Mouse (Mus musculus): ENCODE data around the gene Fkbp10. TPM values are rescaled to one million over a fixed set of nuclear protein-coding genes. Genes with fewer than 3 reads are reported as not detected.

Fkbp10 gene
- polyA plus RNA-seq, 1 experiment from 2014 or later: 48.0 TPM

DNA sequence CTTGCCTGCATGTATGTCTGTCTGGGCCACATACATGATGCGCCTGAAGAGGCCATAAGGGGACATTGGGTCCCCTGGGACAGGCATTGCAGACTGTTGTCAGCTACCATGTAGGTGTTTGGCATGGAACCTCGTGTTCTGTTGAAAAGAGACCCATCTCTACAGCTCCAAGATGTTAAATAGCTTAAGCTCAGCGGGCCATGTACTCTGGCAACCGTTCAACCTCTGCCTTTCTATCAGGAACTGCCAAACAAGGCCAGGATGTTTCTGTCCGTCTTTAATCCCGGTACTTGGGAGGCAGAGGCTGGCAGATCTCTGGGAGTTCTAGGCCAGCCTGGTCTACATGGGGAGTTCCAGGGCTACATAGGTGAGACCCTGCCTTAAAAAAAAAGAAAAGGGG lies 27.1 kb downstream of the Fkbp10 start:
- 89% methylated on average over 6 of the region's 6 CpGs for WGBS
- no peaks in the 10 kb centered on the region for H3K27me3 ChIP-seq
- H3K27ac ChIP-seq (replicated peaks): no peak overlapping the region
- no peaks in the 10 kb centered on the region for H3K9me3 ChIP-seq
- no peaks in the 10 kb centered on the region for H3K36me3 ChIP-seq
- no peak overlapping the region for H3K4me2 ChIP-seq (replicated peaks)
- no peak overlapping the region for H3K9ac ChIP-seq (replicated peaks)
- peaks cover 18% of the 10 kb centered on the region for H3K4me1 ChIP-seq
- H3K4me3 ChIP-seq: no peak overlapping the region
- no peak for ATAC-seq (ENCODE audit: low FRiP score, low read depth)

DNA sequence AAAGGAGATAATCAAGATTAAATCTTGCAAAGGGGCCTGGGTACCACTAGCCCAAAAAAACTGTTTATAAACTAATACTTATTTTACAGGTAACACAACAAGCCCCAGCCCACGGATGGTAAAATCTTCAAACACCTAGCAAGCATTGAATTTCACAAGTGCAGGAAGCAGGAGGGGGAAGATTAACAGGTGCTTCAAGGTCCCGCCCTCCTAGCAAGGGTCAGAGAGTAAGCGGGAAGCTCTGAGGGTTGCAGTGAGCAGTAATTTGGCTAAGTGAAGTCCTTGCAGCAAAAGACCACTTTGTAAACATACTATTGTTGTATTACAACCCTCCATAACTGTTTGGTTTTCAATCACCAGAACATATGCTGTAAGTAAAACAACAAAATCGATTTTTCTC lies 41.8 kb downstream of the Fkbp10 start:
- Histone ChIP-seq H3K9me3 (no peaks in the 10 kb centered on the region), H3K27me3 (no peaks in the 10 kb centered on the region), H3K27ac (replicated peaks) (no peak overlapping the region), H3K4me1 (no peaks in the 10 kb centered on the region), H3K9ac (replicated peaks) (no peak overlapping the region), H3K4me2 (replicated peaks) (no peak overlapping the region), H3K4me3 (no peak overlapping the region), H3K36me3 (peaks cover 33% of the 10 kb centered on the region)
- ATAC-seq (ENCODE audit: low FRiP score, low read depth): no peak
- WGBS: 90% methylated on average over 4 of the region's 4 CpGs

DNA sequence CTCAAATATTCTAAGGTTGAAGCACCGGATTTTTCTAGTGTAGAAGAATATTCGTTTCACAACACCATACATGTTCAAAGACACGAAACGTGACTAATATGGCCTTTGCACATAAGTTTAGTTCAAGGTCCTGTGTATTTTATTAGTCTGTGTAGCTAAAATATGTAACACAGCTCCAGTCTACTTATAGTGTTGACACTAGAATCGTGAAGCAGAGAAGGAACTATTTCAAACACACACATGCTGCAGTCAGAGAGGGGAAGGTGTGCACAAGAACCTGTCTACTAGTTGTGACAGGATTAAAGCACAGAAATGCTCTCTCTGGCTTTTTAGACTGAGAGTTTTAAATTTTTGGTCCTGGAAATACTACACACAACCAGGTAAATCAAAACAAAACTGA lies 42.2 kb downstream of the Fkbp10 start:
- H3K36me3 ChIP-seq: peaks cover 38% of the 10 kb centered on the region
- H3K9me3 ChIP-seq: no peaks in the 10 kb centered on the region
- no peak for ATAC-seq (ENCODE audit: low FRiP score, low read depth)
- WGBS: 92% methylated on average over 5 of the region's 5 CpGs
- no peak overlapping the region for H3K27ac ChIP-seq (replicated peaks)
- H3K4me2 ChIP-seq (replicated peaks): no peak overlapping the region
- no peaks in the 10 kb centered on the region for H3K4me1 ChIP-seq
- H3K27me3 ChIP-seq: no peaks in the 10 kb centered on the region
- no peak overlapping the region for H3K4me3 ChIP-seq
- H3K9ac ChIP-seq (replicated peaks): no peak overlapping the region

DNA sequence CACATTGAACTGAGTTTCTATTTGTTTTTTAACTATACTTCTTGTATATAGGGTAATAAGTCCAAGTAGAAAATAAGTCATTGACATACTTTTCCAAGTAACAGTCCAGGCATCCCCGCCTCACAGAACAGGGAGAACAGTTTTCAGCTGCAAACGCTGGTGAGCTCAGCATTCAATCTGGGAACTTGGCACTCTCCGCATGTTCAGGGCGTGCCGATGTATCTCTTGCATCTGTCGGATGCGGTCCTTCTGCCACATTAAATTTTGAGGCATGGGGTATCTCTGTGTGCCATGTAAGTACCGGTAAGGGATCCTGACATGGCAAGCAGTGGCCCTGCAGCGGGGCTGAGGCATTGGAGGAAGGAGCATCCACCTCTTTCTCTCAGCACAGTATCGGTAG lies 47.2 kb downstream of the Fkbp10 start:
- Histone ChIP-seq H3K4me3 (no peak overlapping the region), H3K4me2 (replicated peaks) (no peak overlapping the region), H3K4me1 (no peaks in the 10 kb centered on the region), H3K36me3 (peaks cover 42% of the 10 kb centered on the region), H3K9me3 (no peaks in the 10 kb centered on the region), H3K27ac (replicated peaks) (no peak overlapping the region), H3K27me3 (no peaks in the 10 kb centered on the region), H3K9ac (replicated peaks) (no peak overlapping the region)
- no peak for ATAC-seq (ENCODE audit: low FRiP score, low read depth)
- WGBS: 92% methylated on average over 10 of the region's 10 CpGs

- no peak overlapping the region for H3K4me3 ChIP-seq
- H3K27me3 ChIP-seq: no peaks in the 10 kb centered on the region
- no peak overlapping the region for H3K9ac ChIP-seq (replicated peaks)
- no peak overlapping the region for H3K4me2 ChIP-seq (replicated peaks)
- H3K9me3 ChIP-seq: no peaks in the 10 kb centered on the region
- WGBS: 83% methylated on average over 1 of the region's 1 CpGs
- no peak overlapping the region for H3K27ac ChIP-seq (replicated peaks)
- no peak for ATAC-seq (ENCODE audit: low FRiP score, low read depth)
- peaks cover 8% of the 10 kb centered on the region for H3K4me1 ChIP-seq
- H3K36me3 ChIP-seq: peaks cover 34% of the 10 kb centered on the region
Observed at GRCm38 (mm10) chr11:100465229-100465792, 49.8 kb downstream of the Fkbp10 start.

DNA sequence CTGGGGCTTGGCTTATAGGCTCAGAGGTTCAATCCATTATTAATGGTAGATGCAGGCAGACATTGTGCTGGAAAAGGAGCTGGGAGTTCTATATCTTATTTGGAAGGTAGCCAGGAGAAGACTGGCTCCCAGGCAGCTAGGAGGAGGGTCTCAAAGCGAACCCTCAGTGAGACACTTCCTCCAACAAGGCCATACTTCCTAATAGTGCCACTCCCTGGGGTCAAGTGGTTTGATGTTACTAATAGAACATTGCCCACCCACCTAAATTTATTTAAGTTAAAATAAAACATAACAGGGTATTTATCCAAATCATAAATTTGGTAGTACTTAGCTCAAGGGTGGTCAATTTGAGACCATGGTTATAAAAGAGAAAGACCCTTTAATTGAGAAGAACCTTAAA lies 50.3 kb downstream of the Fkbp10 start:
- H3K9ac ChIP-seq (replicated peaks): no peak overlapping the region
- ATAC-seq (ENCODE audit: low FRiP score, low read depth): no peak
- H3K27me3 ChIP-seq: no peaks in the 10 kb centered on the region
- WGBS: 90% methylated on average over 1 of the region's 1 CpGs
- H3K27ac ChIP-seq (replicated peaks): no peak overlapping the region
- H3K4me3 ChIP-seq: no peak overlapping the region
- peaks cover 34% of the 10 kb centered on the region for H3K36me3 ChIP-seq
- H3K9me3 ChIP-seq: no peaks in the 10 kb centered on the region
- H3K4me2 ChIP-seq (replicated peaks): no peak overlapping the region
- peaks cover 13% of the 10 kb centered on the region for H3K4me1 ChIP-seq

GRCm38 (mm10) chr11:100471352-100472196 lies 56.1 kb downstream of the Fkbp10 start:
- peak overlapping the region; percentile 94 for H3K4me3 ChIP-seq
- peak overlapping the region; percentile 86 for H3K4me2 ChIP-seq (replicated peaks)
- H3K9me3 ChIP-seq: no peaks in the 10 kb centered on the region
- H3K27ac ChIP-seq (replicated peaks): peak overlapping the region; percentile 85
- peak overlapping the region; percentile 94 for H3K9ac ChIP-seq (replicated peaks)
- 4% methylated on average over 30 of the region's 30 CpGs for WGBS
- peaks cover 20% of the 10 kb centered on the region for H3K4me1 ChIP-seq
- H3K27me3 ChIP-seq: no peaks in the 10 kb centered on the region
- ATAC-seq (ENCODE audit: low FRiP score, low read depth): no peak; the same call in 1 of the 2 replicates
- H3K36me3 ChIP-seq: peaks cover 20% of the 10 kb centered on the region

DNA sequence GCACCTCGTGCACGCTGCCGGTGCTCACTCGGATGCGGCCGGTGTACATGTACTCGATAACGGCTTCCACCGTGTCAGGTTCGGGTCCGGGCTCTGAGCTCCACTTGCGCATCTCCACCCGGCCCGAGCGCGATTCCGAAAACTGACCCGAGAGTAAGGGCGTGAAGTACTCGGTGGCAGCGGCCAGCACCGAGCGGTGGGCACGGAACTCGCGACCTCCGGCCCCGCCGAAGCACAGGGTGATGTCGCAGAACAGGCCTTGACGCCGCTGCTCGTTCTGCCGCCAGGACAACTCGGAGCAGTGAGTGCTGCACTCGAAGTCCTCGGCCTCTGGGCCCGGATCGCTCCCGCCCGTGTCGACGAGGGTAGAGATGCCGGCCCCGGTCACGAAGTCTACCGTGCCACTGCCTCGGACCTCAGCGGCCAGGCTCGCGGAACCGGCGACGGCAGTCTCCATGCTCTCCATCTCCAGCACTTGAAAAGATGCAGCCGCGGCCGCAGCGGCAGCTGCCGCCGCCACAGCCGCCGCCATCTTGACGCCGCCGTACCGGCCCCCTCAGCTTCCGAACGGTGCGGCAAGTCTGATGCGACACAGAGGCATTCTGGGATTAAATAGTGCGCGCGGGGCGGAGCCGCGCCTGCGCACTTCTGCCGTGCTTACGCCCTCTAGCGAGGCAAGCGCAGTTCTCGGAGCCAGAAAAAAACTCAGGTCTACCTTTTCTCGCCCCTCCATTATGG lies 56.9 kb downstream of the Fkbp10 start, which contains the start of gene Klhl11:
Gene Klhl11 (minus strand): TSS at position 545 of the 738 bp plus-strand sequence.
- H3K4me3 ChIP-seq: peak within 1 kb of the TSS; percentile 94
- ATAC-seq (ENCODE audit: low FRiP score, low read depth): peak; percentile 93
- H3K4me1 ChIP-seq: peaks cover 20% of the 10 kb centered on the region
- H3K9me3 ChIP-seq: no peaks in the 10 kb centered on the region
- peak within 1 kb of the TSS; percentile 94 for H3K9ac ChIP-seq (replicated peaks)
- H3K36me3 ChIP-seq: peaks cover 22% of the 10 kb centered on the region
- WGBS: under 1% methylated on average over 77 of the region's 83 CpGs
- H3K27me3 ChIP-seq: no peaks in the 10 kb centered on the region
- peak within 1 kb of the TSS; percentile 86 for H3K4me2 ChIP-seq (replicated peaks)
- peak within 1 kb of the TSS; percentile 85 for H3K27ac ChIP-seq (replicated peaks)

DNA sequence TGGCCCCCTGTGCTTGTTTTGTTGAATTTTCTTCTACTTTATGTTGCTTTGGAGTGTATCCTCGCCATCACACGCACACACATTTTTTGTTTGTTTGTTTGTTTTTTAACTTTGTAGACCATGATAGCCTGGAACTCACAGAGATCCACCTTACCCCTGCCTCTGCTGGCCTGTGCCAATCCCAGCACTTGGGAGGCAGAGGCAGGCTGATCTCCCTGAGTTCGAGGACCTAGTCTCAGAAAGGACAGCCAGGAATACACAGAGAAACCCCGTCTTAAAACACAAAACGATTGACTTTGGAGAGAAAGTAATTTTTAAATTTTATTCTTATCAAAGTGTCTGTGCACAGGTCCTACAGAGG lies 57.4 kb downstream of the Fkbp10 start:
- Histone ChIP-seq H3K27ac (replicated peaks) (no peak overlapping the region), H3K4me2 (replicated peaks) (no peak overlapping the region), H3K4me1 (peaks cover 20% of the 10 kb centered on the region), H3K9me3 (no peaks in the 10 kb centered on the region), H3K27me3 (no peaks in the 10 kb centered on the region), H3K9ac (replicated peaks) (no peak overlapping the region), H3K36me3 (peaks cover 26% of the 10 kb centered on the region), H3K4me3 (peak overlapping the region; percentile 94)
- peak; percentile 42; the same call in 1 of the 2 replicates for ATAC-seq (ENCODE audit: low FRiP score, low read depth)
- WGBS: 36% methylated on average over 5 of the region's 5 CpGs

Small RNA genes within 50 kb of the gene (microRNA-seq; reads per million reads assigned to microRNA genes)
- not detected for gene Gm27374

Other genes with a start within 250 kb of the Fkbp10 start
- gene Krt9, start 222.5 kb upstream of the Fkbp10 start, polyA plus RNA-seq (2016; fragmentation: Nextera tagmentation; extraction: Ambion mirVana): not detected in 2 replicates
- 4.5 and 5.5 TPM in 2 replicates for gene Krt14, start 208.1 kb upstream of the Fkbp10 start, polyA plus RNA-seq (2016; fragmentation: Nextera tagmentation; extraction: Ambion mirVana)
- not detected in 2 replicates for gene Krt16, start 166.8 kb upstream of the Fkbp10 start, polyA plus RNA-seq (2016; fragmentation: Nextera tagmentation; extraction: Ambion mirVana)
- 0.56 and 1.1 TPM in 2 replicates for gene Krt17, start 154.7 kb upstream of the Fkbp10 start, polyA plus RNA-seq (2016; fragmentation: Nextera tagmentation; extraction: Ambion mirVana)
- gene Krt42, start 145.8 kb upstream of the Fkbp10 start, polyA plus RNA-seq (2016; fragmentation: Nextera tagmentation; extraction: Ambion mirVana): not detected in 2 replicates
- 1,467 and 1,563 TPM in 2 replicates for gene Eif1, start 95.8 kb upstream of the Fkbp10 start, polyA plus RNA-seq (2016; fragmentation: Nextera tagmentation; extraction: Ambion mirVana)
- gene Gast, start 81.3 kb upstream of the Fkbp10 start, polyA plus RNA-seq (2016; fragmentation: Nextera tagmentation; extraction: Ambion mirVana): 0.97 and 1.2 TPM in 2 replicates
- 72.8 and 86.6 TPM in 2 replicates for gene Hap1, start 59.6 kb upstream of the Fkbp10 start, polyA plus RNA-seq (2016; fragmentation: Nextera tagmentation; extraction: Ambion mirVana)
- 46.4 and 53.8 TPM in 2 replicates for gene Jup, start 17.9 kb upstream of the Fkbp10 start, polyA plus RNA-seq (2016; fragmentation: Nextera tagmentation; extraction: Ambion mirVana)
- gene P3h4, start 861 bp upstream of the Fkbp10 start, polyA plus RNA-seq (2016; fragmentation: Nextera tagmentation; extraction: Ambion mirVana): 19.7 and 25.4 TPM in 2 replicates
- gene Nt5c3b, start 26.1 kb downstream of the Fkbp10 start, polyA plus RNA-seq (2016; fragmentation: Nextera tagmentation; extraction: Ambion mirVana): 93.9 and 100.0 TPM in 2 replicates
- gene Klhl10, start 26.2 kb downstream of the Fkbp10 start, polyA plus RNA-seq (2016; fragmentation: Nextera tagmentation; extraction: Ambion mirVana): 0.75 and 0.89 TPM in 2 replicates
- 13.7 and 15.3 TPM in 2 replicates for gene Klhl11, start 57.0 kb downstream of the Fkbp10 start, polyA plus RNA-seq (2016; fragmentation: Nextera tagmentation; extraction: Ambion mirVana)
- 366 and 368 TPM in 2 replicates for gene Acly, start 112.3 kb downstream of the Fkbp10 start, polyA plus RNA-seq (2016; fragmentation: Nextera tagmentation; extraction: Ambion mirVana)
- 2.4 and 2.6 TPM in 2 replicates for gene Ttc25, start 129.9 kb downstream of the Fkbp10 start, polyA plus RNA-seq (2016; fragmentation: Nextera tagmentation; extraction: Ambion mirVana)
- 19.7 and 20.4 TPM in 2 replicates for gene Cnp, start 159.2 kb downstream of the Fkbp10 start, polyA plus RNA-seq (2016; fragmentation: Nextera tagmentation; extraction: Ambion mirVana)
- gene Nkiras2, start 203.5 kb downstream of the Fkbp10 start, polyA plus RNA-seq (2016; fragmentation: Nextera tagmentation; extraction: Ambion mirVana): 101 and 103 TPM in 2 replicates
- 310 and 329 TPM in 2 replicates for gene Dnajc7, start 204.5 kb downstream of the Fkbp10 start, polyA plus RNA-seq (2016; fragmentation: Nextera tagmentation; extraction: Ambion mirVana)

Data from midbrain, embryonic 12.5 days (tissue).